Mouse (Mus musculus): ENCODE measurements around the gene Plekhg4. TPM values are rescaled to one million over a fixed set of nuclear protein-coding genes. Genes with fewer than 3 reads are reported as not detected.

The Plekhg4 gene
- polyA plus RNA-seq (2017; shearing (Covaris generic)): 0.89 TPM

DNA sequence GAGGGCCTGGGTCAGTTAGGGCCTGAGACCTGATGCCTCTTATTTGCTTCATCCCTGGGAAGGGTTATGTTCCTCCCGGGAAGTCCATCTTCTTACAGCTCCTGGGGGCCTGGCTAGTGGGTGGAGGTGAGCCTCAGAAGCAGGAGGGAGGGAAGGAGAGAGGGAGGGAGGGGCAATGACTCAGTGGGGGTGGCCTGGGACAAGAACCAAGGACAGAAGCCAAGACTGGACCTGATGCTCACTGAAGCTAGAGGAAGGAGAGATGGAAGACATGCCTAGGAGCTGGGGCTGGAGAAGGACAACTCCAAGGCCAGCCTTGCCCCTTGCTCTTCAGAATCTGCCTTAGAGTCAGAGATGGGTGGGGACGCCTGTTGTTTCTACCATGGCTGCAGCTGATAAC, at the start of gene Plekhg4:
Plekhg4 (plus strand) TSS at position 243 of the 400 bp plus-strand sequence.

DNA sequence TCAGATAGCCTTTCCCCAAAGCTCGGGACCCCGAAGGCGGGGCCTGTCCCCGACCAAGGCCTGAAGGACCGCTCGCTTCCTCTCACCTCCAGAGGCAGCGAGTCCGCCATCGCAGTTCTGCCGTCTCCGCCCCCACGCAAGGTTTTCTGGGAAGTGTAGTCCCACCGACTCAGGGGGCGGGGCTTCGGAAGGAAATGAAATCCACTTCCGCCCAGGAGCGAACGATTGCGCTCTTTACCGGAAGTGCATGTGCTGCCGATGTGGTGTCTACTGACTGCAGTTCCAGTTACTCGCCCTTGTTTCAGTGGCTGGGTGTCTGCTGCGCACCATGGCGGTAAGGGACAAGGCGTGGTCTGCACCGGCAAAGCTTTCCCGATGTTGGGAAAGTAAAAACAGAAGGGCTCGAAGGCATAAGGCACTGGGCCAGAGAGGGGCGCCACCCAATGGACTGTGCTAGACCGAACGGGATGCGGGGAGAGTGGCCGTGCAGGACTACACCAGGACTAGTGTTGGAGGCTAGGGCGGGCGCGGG, 46.9 kb upstream of the Plekhg4 start, which contains the start of the genes Lrrc29 and Tmem208:
Lrrc29 (minus strand) TSS at position 138 of the 532 bp plus-strand sequence.
Tmem208 (plus strand) TSS at position 214 of the 532 bp plus-strand sequence.

DNA sequence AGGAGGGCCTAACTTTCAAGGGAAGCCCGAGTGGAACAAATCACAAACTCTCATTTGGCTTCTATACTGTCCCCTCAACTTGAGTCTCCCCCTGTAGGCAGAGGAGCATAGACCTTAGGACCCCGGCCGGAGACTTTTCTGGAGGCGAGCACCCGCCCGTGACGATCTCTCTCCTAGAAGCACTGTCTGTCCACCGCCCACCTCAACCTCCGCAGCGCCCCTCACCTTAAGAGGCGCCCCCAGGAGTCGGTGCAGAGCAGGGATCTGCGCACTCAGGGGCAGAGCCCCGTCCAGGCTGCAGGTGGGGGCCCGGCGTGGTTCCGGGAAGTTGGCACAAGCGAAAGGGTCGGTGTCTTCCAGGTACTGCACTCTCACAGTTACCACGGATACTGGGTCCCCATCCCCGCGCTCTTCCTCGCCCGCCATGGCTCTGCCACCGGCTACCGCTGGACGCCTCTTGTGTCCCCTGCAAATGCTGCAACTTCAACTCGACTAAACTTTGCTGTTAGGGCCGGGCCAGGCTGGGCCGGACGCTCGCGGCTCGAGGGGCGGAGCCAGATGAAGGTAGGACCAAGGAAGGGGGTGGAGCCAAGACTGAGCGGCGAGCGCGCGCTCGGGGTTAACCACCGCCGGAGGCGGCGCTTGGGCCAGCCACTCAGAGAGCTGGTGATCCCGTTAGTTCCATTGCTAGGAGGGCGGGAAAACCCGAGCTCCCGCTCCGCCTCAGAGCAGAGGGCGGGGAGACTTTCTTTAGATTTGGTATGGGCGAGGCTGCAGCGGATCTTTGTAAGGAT, 25.4 kb upstream of the Plekhg4 start, which contains the start of gene Fhod1:
Fhod1 (minus strand) TSS at position 526 of the 794 bp plus-strand sequence.

GRCm38 (mm10) chr8:105348450-105349095, 24.5 kb upstream of the Plekhg4 start, which contains the start of gene Slc9a5:
TSS of gene Slc9a5 (plus strand) at chr8:105348843.

DNA sequence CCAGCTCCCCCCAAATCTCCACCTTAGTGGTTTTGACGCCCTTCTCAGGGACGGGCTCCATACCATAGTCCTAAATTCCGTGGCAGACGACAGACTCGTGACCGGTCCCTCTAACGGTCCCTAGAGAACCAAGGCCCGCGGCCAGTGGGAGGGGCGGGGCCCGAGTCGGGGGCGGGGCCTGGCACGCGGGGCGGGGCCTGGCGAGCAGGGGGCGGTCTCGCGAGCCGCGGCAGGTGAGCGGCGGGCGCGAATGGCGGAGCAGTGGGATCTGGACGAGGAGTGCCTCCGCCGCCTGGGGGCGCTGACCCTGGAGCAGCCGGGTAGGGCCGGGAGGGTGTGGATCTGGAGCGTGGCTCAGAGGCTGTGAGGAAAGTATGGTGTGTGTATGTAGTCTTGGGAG, 40.3 kb downstream of the Plekhg4 start, which contains the start of the genes Kctd19 and Lrrc36:
Kctd19 (minus strand) TSS at position 112 of the 400 bp plus-strand sequence.
Lrrc36 (plus strand) TSS at position 181 of the 400 bp plus-strand sequence.

Other genes with a start within 250 kb of the Plekhg4 start
- gene Ces4a, start 241.5 kb upstream of the Plekhg4 start, polyA plus RNA-seq (2017; shearing (Covaris generic)): 0.30 TPM
- gene Cbfb, start 202.6 kb upstream of the Plekhg4 start, polyA plus RNA-seq (2017; shearing (Covaris generic)): 87.2 TPM
- 19.5 TPM for gene D230025D16Rik, start 148.1 kb upstream of the Plekhg4 start, polyA plus RNA-seq (2017; shearing (Covaris generic))
- 0.48 TPM for gene B3gnt9, start 118.1 kb upstream of the Plekhg4 start, polyA plus RNA-seq (2017; shearing (Covaris generic))
- 41.6 TPM for gene Tradd, start 108.7 kb upstream of the Plekhg4 start, polyA plus RNA-seq (2017; shearing (Covaris generic))
- gene Fbxl8, start 108.6 kb upstream of the Plekhg4 start, polyA plus RNA-seq (2017; shearing (Covaris generic)): 12.7 TPM
- 0.60 TPM for gene Hsf4, start 103.5 kb upstream of the Plekhg4 start, polyA plus RNA-seq (2017; shearing (Covaris generic))
- not detected for gene Nol3, start 97.1 kb upstream of the Plekhg4 start, polyA plus RNA-seq (2017; shearing (Covaris generic))
- 2.6 TPM for gene 4931428F04Rik, start 83.4 kb upstream of the Plekhg4 start, polyA plus RNA-seq (2017; shearing (Covaris generic))
- 3.5 TPM for gene Exoc3l, start 77.2 kb upstream of the Plekhg4 start, polyA plus RNA-seq (2017; shearing (Covaris generic))
- 138 TPM for gene E2f4, start 75.6 kb upstream of the Plekhg4 start, polyA plus RNA-seq (2017; shearing (Covaris generic))
- gene Elmo3, start 67.7 kb upstream of the Plekhg4 start, polyA plus RNA-seq (2017; shearing (Covaris generic)): 5.7 TPM
- gene Lrrc29, start 47.0 kb upstream of the Plekhg4 start, polyA plus RNA-seq (2017; shearing (Covaris generic)): 0.20 TPM
- gene Tmem208, start 46.9 kb upstream of the Plekhg4 start, polyA plus RNA-seq (2017; shearing (Covaris generic)): 51.8 TPM
- gene Fhod1, start 25.3 kb upstream of the Plekhg4 start, polyA plus RNA-seq (2017; shearing (Covaris generic)): 0.50 TPM
- 0.10 TPM for gene Slc9a5, start 24.4 kb upstream of the Plekhg4 start, polyA plus RNA-seq (2017; shearing (Covaris generic))
- 0.29 TPM for gene Kctd19, start 40.2 kb downstream of the Plekhg4 start, polyA plus RNA-seq (2017; shearing (Covaris generic))
- not detected for gene Lrrc36, start 40.3 kb downstream of the Plekhg4 start, polyA plus RNA-seq (2017; shearing (Covaris generic))
- gene Tppp3, start 98.3 kb downstream of the Plekhg4 start, polyA plus RNA-seq (2017; shearing (Covaris generic)): 0.99 TPM
- gene Zdhhc1, start 123.6 kb downstream of the Plekhg4 start, polyA plus RNA-seq (2017; shearing (Covaris generic)): 5.9 TPM
- gene Hsd11b2, start 145.5 kb downstream of the Plekhg4 start, polyA plus RNA-seq (2017; shearing (Covaris generic)): 0.96 TPM
- gene Atp6v0d1, start 192.8 kb downstream of the Plekhg4 start, polyA plus RNA-seq (2017; shearing (Covaris generic)): 62.3 TPM
- gene Ripor1, start 232.0 kb downstream of the Plekhg4 start, polyA plus RNA-seq (2017; shearing (Covaris generic)): 11.9 TPM

Measured in effector memory CD4-positive, alpha-beta T cell, adult 7 months (primary cell).